Mouse (Mus musculus) forebrain, embryonic 12.5 days (tissue): ENCODE data around the gene Oas1g. TPM values are rescaled to one million over a fixed set of nuclear protein-coding genes. Genes with fewer than 3 reads are reported as not detected.
"Not testable (repeated sequence)": the region's sequence is repeated elsewhere in the genome, so short reads cannot be mapped to it uniquely, and the experiment has no call there.

ENCODE experiments used
- ATAC-seq: fragments of 200-750 bp; cut with Nextera tagmentation; 2 replicates; pipeline ENCODE4 v1.8.0; 2017; ENCODE audit warnings: moderate TSS enrichment; ENCODE audit not compliant: low FRiP score
- H3K27ac ChIP-seq: fragments of 300-500 bp; sonication (generic); 2 replicates; pipeline ENCODE4 v1.5.1; 2016; ENCODE audit warnings: mild to moderate bottlenecking
- H3K27me3 ChIP-seq: fragments of 300-500 bp; sonication (generic); 2 replicates; pipeline ENCODE4 v1.6.1; 2016; ENCODE audit warnings: mild to moderate bottlenecking
- H3K36me3 ChIP-seq: fragments of 300-500 bp; sonication (generic); replicated peaks from 2 replicates; pipeline ENCODE4 v1.6.1; 2016; ENCODE audit warnings: mild to moderate bottlenecking
- H3K4me1 ChIP-seq: fragments of 300-500 bp; sonication (generic); 2 replicates; pipeline ENCODE4 v1.6.1; 2016
- H3K4me2 ChIP-seq: fragments of 300-500 bp; sonication (generic); 2 replicates; pipeline ENCODE4 v1.6.1; 2016; ENCODE audit warnings: mild to moderate bottlenecking, moderate library complexity
- H3K4me3 ChIP-seq: fragments of 300-500 bp; sonication (generic); replicated peaks from 2 replicates; pipeline ENCODE4 v1.5.1; 2016; ENCODE audit warnings: mild to moderate bottlenecking
- H3K9ac ChIP-seq: fragments of 300-500 bp; sonication (generic); 2 replicates; pipeline ENCODE4 v1.6.1; 2016; ENCODE audit warnings: mild to moderate bottlenecking
- H3K9me3 ChIP-seq: fragments of 300-500 bp; sonication (generic); 2 replicates; pipeline ENCODE4 v1.6.1; 2016
- WGBS: fragments of 180-500 bp; shearing (Covaris S2); methylation state at CpG from one replicate; pipeline ENCODE4 v1.1.7; 2016; 5-methylcytosine and 5-hydroxymethylcytosine counted together
- polyA plus RNA-seq: library from polyadenylated mRNA; unstranded; fragments of >200 nt; fragmentation: Nextera tagmentation; extraction: Ambion mirVana; gene quantifications from 2 replicates; pipeline ENCODE4 v1.2.1, GENCODE M21; 2016

Gene Oas1g
- polyA plus RNA-seq, 1 experiment from 2014 or later = not detected

GRCm38 (mm10) chr5:120900666-120901065 lies 13.3 kb upstream of the Oas1g start:
- Histone ChIP-seq H3K9me3 (no peaks in the 10 kb centered on the region), H3K4me3 (no peak overlapping the region), H3K36me3 (no peaks in the 10 kb centered on the region), H3K27me3 (no peaks in the 10 kb centered on the region), H3K27ac (no peak overlapping the region), H3K4me1 (no peaks in the 10 kb centered on the region), H3K4me2 (no peak overlapping the region), H3K9ac (no peak overlapping the region)
- no peak for ATAC-seq
- 58% methylated on average over 1 of the region's 1 CpGs for WGBS

- peaks cover 3% of the 10 kb centered on the region; the same call in 1 of the 2 replicates for H3K4me1 ChIP-seq
These were observed 11.3 kb upstream of the Oas1g start for GRCm38 (mm10) chr5:120898726-120899125.

GRCm38 (mm10) chr5:120898307-120898706 lies 10.9 kb upstream of the Oas1g start:
- ATAC-seq = no peak
- H3K4me2 ChIP-seq = no peak overlapping the region
- no peak overlapping the region for H3K9ac ChIP-seq
- no peak overlapping the region for H3K27ac ChIP-seq
- H3K36me3 ChIP-seq = no peaks in the 10 kb centered on the region
- 86% methylated on average over 6 of the region's 6 CpGs for WGBS
- no peaks in the 10 kb centered on the region for H3K27me3 ChIP-seq
- peaks cover 3% of the 10 kb centered on the region; the same call in 1 of the 2 replicates for H3K4me1 ChIP-seq
- no peaks in the 10 kb centered on the region for H3K9me3 ChIP-seq
- no peak overlapping the region for H3K4me3 ChIP-seq

More at GRCm38 (mm10) chr5:120898726-120899125, 11.3 kb upstream of the Oas1g start:
- no peak for ATAC-seq
- Histone ChIP-seq H3K4me2 (no peak overlapping the region), H3K27me3 (no peaks in the 10 kb centered on the region), H3K9ac (no peak overlapping the region), H3K4me3 (no peak overlapping the region), H3K36me3 (no peaks in the 10 kb centered on the region), H3K9me3 (no peaks in the 10 kb centered on the region), H3K27ac (no peak overlapping the region)

- H3K27me3 ChIP-seq = no peaks in the 10 kb centered on the region
- H3K9me3 ChIP-seq = no peaks in the 10 kb centered on the region
- no peak for ATAC-seq
- no peaks in the 10 kb centered on the region for H3K36me3 ChIP-seq
- no peak overlapping the region for H3K4me2 ChIP-seq
- H3K4me3 ChIP-seq = no peak overlapping the region
- WGBS = 86% methylated on average over 11 of the region's 11 CpGs
- no peak overlapping the region for H3K9ac ChIP-seq
- H3K4me1 ChIP-seq = peaks cover 3% of the 10 kb centered on the region; the same call in 1 of the 2 replicates
- no peak overlapping the region for H3K27ac ChIP-seq
These were observed 8.0 kb upstream of the Oas1g start for GRCm38 (mm10) chr5:120895231-120895900.

- H3K9ac ChIP-seq, H3K4me2 ChIP-seq, H3K9me3 ChIP-seq, H3K4me1 ChIP-seq, H3K27ac ChIP-seq, ATAC-seq, H3K4me3 ChIP-seq, H3K27me3 ChIP-seq, H3K36me3 ChIP-seq: not testable (repeated sequence)
- 90% methylated on average over 2 of the region's 2 CpGs for WGBS
These were observed 7.3 kb upstream of the Oas1g start for GRCm38 (mm10) chr5:120894692-120895091.

GRCm38 (mm10) chr5:120893866-120894265 lies 6.5 kb upstream of the Oas1g start:
- H3K4me3 ChIP-seq, H3K27ac ChIP-seq, H3K4me2 ChIP-seq, ATAC-seq, H3K4me1 ChIP-seq, H3K9ac ChIP-seq, H3K9me3 ChIP-seq, H3K36me3 ChIP-seq, H3K27me3 ChIP-seq: not testable (repeated sequence)
- 99% methylated on average over 4 of the region's 4 CpGs for WGBS

- Histone ChIP-seq H3K27me3 (no peaks in the 10 kb centered on the region), H3K4me2 (no peak overlapping the region), H3K36me3 (no peaks in the 10 kb centered on the region), H3K4me3 (no peak overlapping the region), H3K4me1 (peaks cover 3% of the 10 kb centered on the region; the same call in 1 of the 2 replicates), H3K9ac (no peak overlapping the region), H3K27ac (no peak overlapping the region), H3K9me3 (no peaks in the 10 kb centered on the region)
- 69% methylated on average over 2 of the region's 2 CpGs for WGBS
- ATAC-seq = no peak
These were observed 4.8 kb upstream of the Oas1g start for GRCm38 (mm10) chr5:120892243-120892660.

GRCm38 (mm10) chr5:120891566-120892242 lies 4.3 kb upstream of the Oas1g start:
- not testable (repeated sequence) for H3K36me3 ChIP-seq, H3K9ac ChIP-seq, H3K4me3 ChIP-seq, H3K4me2 ChIP-seq, H3K9me3 ChIP-seq, H3K4me1 ChIP-seq, ATAC-seq, H3K27me3 ChIP-seq, H3K27ac ChIP-seq
- WGBS = 84% methylated on average over 2 of the region's 2 CpGs

GRCm38 (mm10) chr5:120890991-120891390 lies 3.6 kb upstream of the Oas1g start:
- Histone ChIP-seq H3K36me3 (no peaks in the 10 kb centered on the region), H3K4me3 (no peak overlapping the region), H3K9ac (no peak overlapping the region), H3K27me3 (no peaks in the 10 kb centered on the region), H3K27ac (no peak overlapping the region), H3K9me3 (no peaks in the 10 kb centered on the region), H3K4me1 (peaks cover 3% of the 10 kb centered on the region; the same call in 1 of the 2 replicates), H3K4me2 (no peak overlapping the region)
- WGBS = 62% methylated on average over 3 of the region's 3 CpGs
- no peak for ATAC-seq

- no peaks in the 10 kb centered on the region for H3K9me3 ChIP-seq
- H3K4me1 ChIP-seq = 0 out of 2 replicates have a peak, but pooled peaks cover under 1% of the 10 kb centered on the region
- no peaks in the 10 kb centered on the region for H3K27me3 ChIP-seq
- no peak for ATAC-seq
- no peak overlapping the region for H3K4me3 ChIP-seq
- no peak overlapping the region for H3K9ac ChIP-seq
- H3K4me2 ChIP-seq = no peak overlapping the region
- WGBS = 90% methylated on average over 2 of the region's 2 CpGs
- no peak overlapping the region for H3K27ac ChIP-seq
- H3K36me3 ChIP-seq = no peaks in the 10 kb centered on the region
These were observed 2.6 kb upstream of the Oas1g start for GRCm38 (mm10) chr5:120890026-120890425.

GRCm38 (mm10) chr5:120888294-120888815 lies 942 bp upstream of the Oas1g start:
- H3K9me3 ChIP-seq, H3K27me3 ChIP-seq, H3K36me3 ChIP-seq, H3K9ac ChIP-seq, H3K27ac ChIP-seq, H3K4me1 ChIP-seq, ATAC-seq, H3K4me2 ChIP-seq, H3K4me3 ChIP-seq: not testable (repeated sequence)
- WGBS = 42% methylated on average over 4 of the region's 4 CpGs

- no peaks in the 10 kb centered on the region for H3K27me3 ChIP-seq
- H3K4me3 ChIP-seq = no peak overlapping the region
- WGBS = 64% methylated on average over 6 of the region's 6 CpGs
- no peak for ATAC-seq
- H3K4me2 ChIP-seq = no peak overlapping the region
- H3K9ac ChIP-seq = no peak overlapping the region
- no peaks in the 10 kb centered on the region for H3K36me3 ChIP-seq
- H3K4me1 ChIP-seq = no peaks in the 10 kb centered on the region
- no peaks in the 10 kb centered on the region for H3K9me3 ChIP-seq
- no peak overlapping the region for H3K27ac ChIP-seq
These were observed 418 bp upstream of the Oas1g start for GRCm38 (mm10) chr5:120887831-120888230.

GRCm38 (mm10) chr5:120881681-120882080 lies 5.7 kb downstream of the Oas1g start:
- not testable (repeated sequence) for H3K4me1 ChIP-seq, H3K4me2 ChIP-seq, H3K27me3 ChIP-seq, ATAC-seq, H3K27ac ChIP-seq, H3K9ac ChIP-seq, H3K36me3 ChIP-seq, H3K4me3 ChIP-seq, H3K9me3 ChIP-seq
- WGBS = 95% methylated on average over 6 of the region's 6 CpGs
